Mouse (Mus musculus) neural tube, embryonic 14.5 days (tissue): ENCODE results near the gene Olfr786. TPM values are rescaled to one million over a fixed set of nuclear protein-coding genes. Genes with fewer than 3 reads are reported as not detected.

Experiments
- polyA plus RNA-seq: library from polyadenylated mRNA; unstranded; fragments of >200 nt; fragmentation: Nextera tagmentation; extraction: Ambion mirVana; gene quantifications from 2 replicates; pipeline ENCODE4 v1.2.1, GENCODE M21; 2014

The Olfr786 gene
- polyA plus RNA-seq, 1 experiment from 2014 or later = 0.15 TPM

Other genes starting within 250 kb of the Olfr786 start
- gene Olfr772, start 249.4 kb upstream of the Olfr786 start, polyA plus RNA-seq = not detected in 2 replicates
- not detected in 2 replicates for gene Olfr773, start 239.9 kb upstream of the Olfr786 start, polyA plus RNA-seq
- not detected in 2 replicates for gene Olfr774, start 191.1 kb upstream of the Olfr786 start, polyA plus RNA-seq
- gene Olfr775, start 178.9 kb upstream of the Olfr786 start, polyA plus RNA-seq = not detected in 2 replicates
- gene Olfr776, start 168.2 kb upstream of the Olfr786 start, polyA plus RNA-seq = not detected in 2 replicates
- gene Olfr777, start 155.8 kb upstream of the Olfr786 start, polyA plus RNA-seq = not detected in 2 replicates
- not detected in 2 replicates for gene Olfr780, start 109.2 kb upstream of the Olfr786 start, polyA plus RNA-seq
- not detected in 2 replicates for gene Olfr781, start 98.5 kb upstream of the Olfr786 start, polyA plus RNA-seq
- gene Olfr782, start 78.5 kb upstream of the Olfr786 start, polyA plus RNA-seq = not detected in 2 replicates
- gene Olfr784, start 43.2 kb upstream of the Olfr786 start, polyA plus RNA-seq = 0.11 and 0.22 TPM in 2 replicates
- not detected in 2 replicates for gene Olfr785, start 21.9 kb upstream of the Olfr786 start, polyA plus RNA-seq
- 0.12 TPM in 1 of 2 replicates, not detected in the other for gene Olfr787, start 34.6 kb downstream of the Olfr786 start, polyA plus RNA-seq
- gene Olfr788, start 43.7 kb downstream of the Olfr786 start, polyA plus RNA-seq = 0.07 TPM in 1 of 2 replicates, not detected in the other
- not detected in 2 replicates for gene Olfr789, start 57.4 kb downstream of the Olfr786 start, polyA plus RNA-seq
- gene Olfr790, start 71.2 kb downstream of the Olfr786 start, polyA plus RNA-seq = not detected in 2 replicates
- gene Olfr791, start 94.5 kb downstream of the Olfr786 start, polyA plus RNA-seq = not detected in 2 replicates
- gene Olfr792, start 111.9 kb downstream of the Olfr786 start, polyA plus RNA-seq = not detected in 2 replicates
- gene Olfr794, start 140.3 kb downstream of the Olfr786 start, polyA plus RNA-seq = not detected in 2 replicates
- not detected in 2 replicates for gene Olfr796, start 185.3 kb downstream of the Olfr786 start, polyA plus RNA-seq
- not detected in 2 replicates for gene Olfr798, start 200.6 kb downstream of the Olfr786 start, polyA plus RNA-seq
- not detected in 2 replicates for gene Olfr799, start 210.2 kb downstream of the Olfr786 start, polyA plus RNA-seq
- gene Olfr800, start 230.4 kb downstream of the Olfr786 start, polyA plus RNA-seq = not detected in 2 replicates
- gene Olfr801, start 246.6 kb downstream of the Olfr786 start, polyA plus RNA-seq = not detected in 2 replicates